Mouse (Mus musculus) hindlimb bud, embryonic 11.5 days (tissue): ENCODE data around the gene Rora.

Source experiments
- DNase-seq: peaks from one replicate; pipeline ENCODE4 v3.0.0-alpha.2; 2012; ENCODE audit warnings: low read depth, low spot score; ENCODE audit errors: extremely low spot score

The Rora gene

DNA sequence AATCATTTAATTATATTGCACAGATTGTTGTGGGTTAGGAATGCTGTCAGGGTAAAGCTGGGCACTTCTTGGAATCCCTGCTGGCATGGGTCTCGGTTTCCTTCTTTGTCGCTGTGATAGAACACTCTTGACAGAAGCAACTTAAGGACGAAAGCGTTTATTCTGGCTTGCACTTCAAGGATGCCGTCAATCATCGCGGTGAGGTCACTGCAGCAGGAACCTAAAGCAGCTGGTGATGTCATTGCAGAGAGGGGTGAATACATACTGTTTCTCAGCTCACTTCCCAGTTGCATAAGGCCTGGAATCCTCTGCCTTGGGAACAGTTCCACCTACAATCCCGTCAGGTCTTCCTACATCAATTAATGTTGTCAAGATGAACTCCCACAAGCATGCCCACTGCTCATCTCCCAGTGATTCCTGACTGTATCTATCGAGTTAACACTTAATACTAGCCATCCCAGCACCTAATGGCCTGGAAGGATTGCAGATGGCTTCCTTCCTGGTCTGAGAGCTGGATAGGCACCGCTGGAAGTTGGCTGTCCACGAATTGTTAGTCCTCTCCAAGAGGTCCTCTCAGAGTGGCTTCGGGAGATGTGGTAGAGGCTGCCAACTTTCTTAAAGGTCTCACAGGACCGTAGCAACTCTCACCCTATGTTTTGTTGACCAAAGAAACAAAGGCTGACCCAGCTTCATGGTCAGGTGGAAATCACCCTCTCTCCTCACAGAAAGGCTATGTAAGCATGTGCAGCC lies 334.8 kb downstream of the Rora start:
- DNase-seq: no peak

DNA sequence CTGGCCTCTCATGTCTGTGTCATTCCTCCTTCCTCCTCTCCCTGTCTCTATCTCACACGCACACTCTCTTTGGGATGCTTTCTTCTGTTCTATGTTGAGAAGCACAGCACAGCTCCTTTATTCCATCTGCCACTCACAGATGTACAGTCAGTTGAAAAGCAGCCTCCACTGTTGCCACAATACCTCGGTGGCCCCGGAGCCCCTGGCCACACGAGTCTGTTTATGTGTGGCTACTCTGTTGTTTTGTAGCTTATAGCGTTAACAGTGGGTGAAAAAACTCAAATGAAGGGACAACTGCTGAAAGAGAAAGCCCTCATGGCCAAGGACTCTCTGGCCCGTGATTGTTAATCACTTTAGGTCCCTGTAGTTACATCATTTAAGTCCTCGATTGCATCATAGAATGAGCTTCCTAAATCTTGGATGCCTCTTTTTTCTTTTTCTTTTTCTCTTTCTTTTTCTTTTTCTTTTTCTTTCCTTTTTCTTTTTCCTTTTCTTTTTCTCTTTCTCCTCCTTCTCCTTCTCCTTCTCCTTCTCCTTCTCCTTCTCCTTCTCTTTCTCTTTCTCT lies 336.4 kb downstream of the Rora start:
- DNase-seq: no peak

DNA sequence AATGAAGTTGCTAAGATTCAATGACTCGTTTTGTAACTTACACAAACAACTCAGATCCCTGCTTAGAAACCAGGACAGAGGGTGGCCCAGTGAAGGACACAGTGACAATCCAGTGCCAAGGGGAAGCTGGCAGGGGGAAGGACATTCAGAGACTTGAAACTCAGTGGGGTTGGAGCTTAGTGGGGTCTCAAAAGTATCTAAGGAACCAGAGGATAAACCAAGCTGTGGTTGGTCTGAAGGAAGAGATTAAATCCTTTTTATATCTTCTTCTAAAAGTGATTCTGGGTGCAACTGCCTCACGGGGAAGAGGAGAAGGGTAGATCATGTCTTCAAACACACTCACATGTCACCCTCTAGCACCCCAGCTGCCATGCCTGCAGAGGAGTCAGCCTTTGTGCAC lies 340.3 kb downstream of the Rora start:
- no peak for DNase-seq

DNA sequence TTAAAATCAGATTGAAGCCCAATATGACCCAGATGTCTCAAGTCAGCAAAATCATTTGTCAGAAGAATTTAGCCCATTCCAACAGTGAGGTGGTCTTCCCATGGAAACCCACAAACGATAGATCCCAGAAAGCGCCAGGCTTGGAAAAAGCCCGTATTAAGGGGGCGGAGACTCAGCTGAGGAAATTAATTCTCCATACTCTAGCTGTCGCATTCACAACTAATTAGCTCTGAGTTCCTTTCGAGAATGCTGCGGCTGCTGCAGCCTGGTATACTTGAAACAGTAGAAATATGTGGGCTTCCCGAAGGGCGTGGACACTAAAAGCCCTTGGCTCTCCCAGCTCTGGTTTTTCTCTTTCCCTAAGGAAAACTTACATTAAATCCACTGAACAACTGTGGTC lies 345.4 kb downstream of the Rora start:
- no peak for DNase-seq

DNA sequence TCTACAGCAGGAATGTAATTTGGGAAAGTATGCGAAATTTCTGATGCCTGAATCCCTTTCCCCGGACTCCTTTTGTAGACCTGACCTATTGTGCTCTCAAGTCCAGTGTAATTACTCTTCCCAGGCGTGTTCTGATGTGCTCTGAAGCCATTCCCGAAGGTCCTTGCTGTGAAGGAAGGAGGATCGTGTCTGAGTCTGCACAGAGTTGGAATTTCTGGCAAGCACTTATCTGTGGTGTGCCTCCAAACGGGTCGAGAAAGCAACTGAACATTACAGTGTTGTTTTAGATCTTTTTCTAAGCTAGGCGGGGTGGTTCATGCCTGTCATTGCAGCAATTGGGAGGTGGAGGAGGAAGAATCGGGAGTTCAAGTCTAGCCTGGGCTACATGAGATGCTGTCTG lies 350.9 kb downstream of the Rora start:
- no peak for DNase-seq

DNA sequence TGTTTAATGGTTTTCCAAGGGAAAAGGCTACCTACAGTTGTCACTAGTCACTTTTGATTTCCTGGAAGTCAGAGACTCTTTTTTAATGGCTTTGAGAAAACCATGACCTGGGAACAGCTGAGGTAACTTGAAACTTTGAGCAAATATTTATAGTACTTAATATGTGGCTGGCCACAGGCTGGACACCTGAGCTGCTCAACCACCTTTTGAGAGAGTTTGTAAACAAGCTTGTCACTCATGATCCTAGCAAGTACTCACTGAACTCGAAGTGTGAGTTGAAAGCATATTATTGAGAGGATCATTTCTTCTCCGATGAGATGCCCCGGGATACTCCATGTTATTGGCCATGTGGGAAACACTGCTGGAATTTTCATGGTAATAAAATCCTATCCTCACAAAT lies 353.1 kb downstream of the Rora start:
- DNase-seq: no peak

DNA sequence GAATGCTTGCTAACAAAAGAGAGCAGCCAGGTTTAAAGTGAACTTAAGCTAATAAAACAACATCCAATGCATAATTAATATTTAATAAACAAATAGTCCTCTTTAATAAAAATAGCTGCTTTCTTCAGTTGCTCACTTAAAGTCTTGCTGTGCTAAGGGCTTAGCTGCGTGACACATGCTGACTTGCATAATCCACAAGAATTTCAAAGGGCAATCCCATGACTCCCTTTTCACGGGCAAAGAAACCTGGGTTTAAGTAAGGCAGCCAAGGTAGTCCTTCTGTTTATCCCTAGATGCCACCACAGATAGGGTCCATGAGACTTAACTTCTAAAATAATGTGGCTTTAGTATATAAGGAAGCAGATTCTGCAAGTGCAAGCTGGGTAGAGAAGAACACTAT lies 355.1 kb downstream of the Rora start:
- no peak for DNase-seq

DNA sequence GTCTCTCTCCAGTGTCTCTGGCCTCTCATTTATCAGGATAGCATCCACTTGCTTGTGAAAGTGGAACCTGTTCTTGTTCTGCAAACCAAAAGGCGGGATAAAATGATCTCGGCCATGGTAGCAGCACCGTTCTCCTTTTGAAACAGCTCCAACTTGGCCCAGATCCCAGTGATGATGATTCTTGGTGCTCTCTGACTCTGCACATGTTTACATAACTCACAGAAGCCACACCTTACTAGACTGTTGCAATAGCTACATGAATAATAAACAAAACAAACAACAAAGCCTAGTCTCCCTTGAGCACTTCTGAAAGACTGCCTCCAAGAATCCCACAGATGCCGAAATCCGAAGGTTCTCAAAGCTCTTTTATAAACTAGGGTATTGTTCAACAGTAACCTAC lies 357.3 kb downstream of the Rora start:
- no peak for DNase-seq

DNA sequence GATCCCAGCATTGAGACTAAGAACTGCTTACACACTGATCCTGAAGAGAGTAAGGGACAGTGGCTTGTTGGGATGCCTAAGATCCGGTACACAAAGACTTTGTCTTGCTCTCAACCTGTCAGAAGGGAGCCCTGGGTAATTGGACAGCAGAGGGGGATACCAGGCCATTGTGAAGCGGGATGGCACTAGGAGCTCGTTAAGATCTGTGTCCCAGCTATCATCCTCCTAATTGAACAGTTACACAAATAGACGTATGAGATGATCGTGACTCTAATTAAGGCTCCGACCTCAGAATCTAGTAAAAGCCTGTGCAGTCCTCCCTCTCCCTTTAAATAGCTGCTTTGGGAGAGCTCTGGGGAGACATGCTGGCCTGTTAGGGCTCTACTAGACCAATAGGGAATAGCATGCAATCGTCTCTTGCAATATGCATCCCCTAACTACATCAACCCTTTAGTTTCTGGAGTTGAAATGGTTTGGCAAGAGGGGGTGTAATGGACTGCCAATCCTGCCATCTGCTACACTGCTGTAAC lies 359.7 kb downstream of the Rora start:
- no peak for DNase-seq

DNA sequence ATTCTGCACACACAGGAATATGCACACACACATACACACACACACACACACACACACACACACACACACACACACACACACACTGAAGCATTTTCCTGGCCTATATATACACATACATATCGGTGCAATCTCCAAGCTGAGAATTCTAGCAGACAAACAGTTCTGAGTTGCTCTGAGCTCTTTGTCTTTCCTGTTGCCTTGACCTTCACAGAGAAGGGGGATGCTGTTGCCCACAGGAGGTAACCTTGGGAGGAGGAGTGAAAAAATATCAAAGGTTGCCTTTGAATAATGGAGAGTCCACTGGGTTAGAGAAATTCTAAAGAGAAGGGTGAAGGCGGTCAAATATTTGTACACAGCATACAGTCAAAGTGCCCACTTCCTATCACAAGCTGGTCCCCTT lies 360.6 kb downstream of the Rora start:
- no peak for DNase-seq

DNA sequence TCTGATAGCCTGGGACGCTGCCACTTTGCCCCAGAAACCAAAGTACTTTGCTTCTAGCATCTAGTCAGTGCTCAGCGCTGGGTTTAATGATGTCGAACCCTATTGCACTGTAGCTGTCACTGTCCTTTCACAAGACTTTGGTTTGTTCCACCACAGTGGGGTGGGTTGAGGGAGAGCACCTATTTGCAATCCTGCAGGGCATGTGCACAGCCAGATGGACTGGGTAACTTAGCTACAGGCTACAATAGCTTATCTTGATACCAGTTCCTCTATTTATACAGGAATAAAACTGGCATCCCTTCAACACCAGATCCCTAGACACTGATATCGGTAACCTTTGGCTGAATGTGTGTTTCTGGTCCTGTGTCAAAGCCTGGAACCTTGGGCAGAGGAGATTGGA lies 366.8 kb downstream of the Rora start:
- DNase-seq: no peak

DNA sequence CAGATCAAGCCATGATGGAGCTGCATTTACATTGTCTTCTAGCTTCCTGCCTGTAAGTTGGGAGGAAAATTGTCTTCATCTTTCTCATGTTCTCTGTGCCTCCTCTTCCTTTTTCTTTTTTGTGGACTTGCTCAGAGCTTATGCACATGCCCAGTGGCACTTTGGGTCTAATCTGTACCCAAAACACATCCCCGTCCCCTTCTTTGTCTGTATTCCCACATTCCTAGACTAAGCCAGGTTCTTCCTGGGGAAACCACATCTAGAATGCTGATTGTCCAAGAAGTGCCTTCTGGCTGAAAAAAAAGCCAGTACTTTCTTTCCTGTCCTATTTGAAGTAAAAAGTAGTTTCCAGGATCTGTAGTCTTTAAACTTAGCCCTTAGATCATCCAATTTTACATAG lies 367.9 kb downstream of the Rora start:
- DNase-seq: no peak

DNA sequence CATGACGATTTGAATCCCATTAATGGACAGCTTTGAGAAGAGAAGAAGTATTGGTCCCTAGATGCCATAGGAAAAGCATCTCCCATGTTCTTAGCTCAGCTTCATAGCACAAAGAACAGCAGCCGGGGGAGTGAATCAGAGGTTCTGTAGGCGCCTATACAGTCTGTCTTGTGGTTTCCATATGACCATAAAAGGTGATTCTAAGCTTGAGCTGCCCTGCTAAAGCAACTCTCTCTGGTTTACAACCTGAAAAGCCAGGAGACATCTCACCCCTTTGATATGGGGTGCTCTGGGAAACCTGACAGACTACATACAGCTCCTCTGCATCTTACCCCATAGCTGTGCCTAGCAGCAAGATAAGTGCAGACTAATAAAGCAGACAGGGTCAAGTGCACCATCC lies 369.7 kb downstream of the Rora start:
- no peak for DNase-seq

DNA sequence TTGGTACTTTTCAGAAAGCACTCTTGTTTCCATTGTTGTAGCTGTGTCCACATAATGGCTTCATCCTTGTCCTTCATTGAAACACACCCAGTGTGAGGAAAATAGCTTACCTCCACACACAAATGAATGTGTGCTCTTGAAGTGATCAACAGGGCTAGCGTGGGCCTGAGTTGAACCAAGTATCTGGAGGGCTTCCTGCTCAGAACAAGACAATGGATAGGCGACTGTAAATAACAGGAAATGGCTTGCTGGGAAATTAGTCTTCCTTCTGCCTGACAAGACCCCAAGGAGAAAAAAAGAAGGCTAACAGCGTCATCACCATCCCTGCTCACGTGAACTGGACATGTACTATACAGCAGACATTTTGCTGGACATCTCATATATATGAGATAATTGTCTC lies 374.6 kb downstream of the Rora start:
- no peak for DNase-seq

DNA sequence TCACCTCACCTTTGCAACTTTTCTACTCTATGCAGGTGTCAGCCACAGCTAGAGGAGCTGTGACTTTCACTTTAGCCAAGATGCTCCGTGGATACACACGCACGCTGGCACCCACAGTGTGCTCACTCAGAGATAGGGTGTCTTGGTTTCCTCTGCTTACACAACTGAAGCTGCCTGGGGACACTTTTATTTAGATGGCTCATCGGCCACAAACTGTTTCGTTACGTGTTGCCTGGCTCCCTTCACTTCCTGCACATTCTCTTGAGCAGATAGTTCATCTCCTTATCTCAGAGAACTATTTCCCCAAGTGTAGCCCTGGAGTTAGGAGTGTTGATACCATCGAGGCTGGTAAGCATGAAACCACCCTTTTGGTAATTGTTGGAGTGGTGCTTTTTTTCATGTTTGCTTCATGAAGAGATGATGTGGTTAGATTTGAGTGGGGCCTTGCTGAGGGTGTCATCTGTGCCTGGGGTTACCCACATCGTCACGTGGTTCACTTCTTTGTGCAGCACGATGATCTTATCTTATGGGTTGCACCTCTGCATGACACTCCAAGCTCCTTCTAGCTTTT lies 380.8 kb downstream of the Rora start:
- DNase-seq: no peak

DNA sequence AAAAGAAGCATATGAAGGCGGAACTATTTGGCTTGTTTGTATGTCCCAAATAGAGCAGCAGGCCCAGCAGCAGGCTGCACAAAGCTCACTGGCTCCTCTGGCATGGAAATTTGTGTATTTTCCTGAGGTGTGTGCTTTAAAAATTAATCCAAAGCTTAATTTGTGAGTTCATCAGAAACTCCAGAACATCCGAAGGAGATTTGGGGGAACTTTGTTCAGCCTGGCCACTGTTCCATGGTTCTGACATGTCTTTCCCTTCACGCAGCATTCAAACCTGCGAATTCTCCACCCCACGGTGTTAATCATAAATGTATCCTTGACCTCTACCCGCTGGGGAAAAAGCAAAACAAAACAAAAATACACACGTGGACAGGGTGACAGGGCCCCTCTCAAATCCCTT lies 381.9 kb downstream of the Rora start:
- DNase-seq: no peak

DNA sequence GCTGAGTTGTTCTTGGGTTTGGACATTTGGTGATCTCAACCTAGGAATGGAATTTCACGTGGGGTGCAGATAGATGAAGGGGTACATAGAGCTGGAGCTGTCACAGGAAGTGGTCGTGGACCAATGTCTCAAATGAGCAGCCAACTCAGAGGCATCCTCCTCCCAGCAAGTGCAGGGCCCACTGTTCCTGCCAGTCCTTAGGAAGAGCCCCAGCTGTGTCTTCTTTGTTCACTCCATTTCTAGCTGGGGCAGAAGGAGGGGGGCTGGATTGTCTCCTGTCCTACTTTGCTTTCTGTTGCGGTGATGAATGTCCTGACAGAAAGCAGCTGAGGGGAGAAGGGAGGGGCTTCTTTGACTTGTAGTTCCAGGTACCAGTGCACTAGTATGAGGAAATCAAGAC lies 382.7 kb downstream of the Rora start:
- DNase-seq: no peak

DNA sequence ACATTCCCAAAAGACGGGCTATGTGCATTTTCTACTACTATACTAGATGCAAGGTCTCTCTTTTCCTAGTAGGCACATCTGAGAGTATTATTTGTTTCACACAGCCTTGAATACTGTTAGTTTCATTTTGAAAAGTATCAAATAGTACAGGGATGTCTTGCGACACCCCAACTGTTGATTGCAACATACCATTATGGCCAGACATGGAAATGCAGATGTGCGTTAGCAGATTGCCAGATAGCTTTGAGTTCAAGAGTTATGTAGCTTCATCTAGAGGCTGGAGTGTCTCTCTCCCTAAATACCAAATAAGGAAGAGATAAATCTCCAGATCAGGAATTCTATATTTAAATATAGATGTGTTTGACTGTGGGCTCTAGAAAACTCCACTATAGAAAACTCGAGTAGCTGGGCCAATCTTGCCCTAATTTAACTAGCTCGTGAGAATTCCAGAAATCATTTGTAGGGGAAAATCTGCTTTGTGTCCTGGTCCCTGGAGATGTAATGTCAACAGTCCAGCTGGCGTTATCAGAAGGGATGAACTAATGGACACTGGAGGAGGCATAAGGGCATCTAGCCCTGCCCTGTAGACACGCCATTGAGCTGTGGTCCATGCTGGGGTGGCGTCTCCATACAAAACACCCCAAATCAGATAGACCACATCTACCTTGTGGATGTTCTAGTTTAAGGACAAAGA lies 390.5 kb downstream of the Rora start:
- no peak for DNase-seq

DNA sequence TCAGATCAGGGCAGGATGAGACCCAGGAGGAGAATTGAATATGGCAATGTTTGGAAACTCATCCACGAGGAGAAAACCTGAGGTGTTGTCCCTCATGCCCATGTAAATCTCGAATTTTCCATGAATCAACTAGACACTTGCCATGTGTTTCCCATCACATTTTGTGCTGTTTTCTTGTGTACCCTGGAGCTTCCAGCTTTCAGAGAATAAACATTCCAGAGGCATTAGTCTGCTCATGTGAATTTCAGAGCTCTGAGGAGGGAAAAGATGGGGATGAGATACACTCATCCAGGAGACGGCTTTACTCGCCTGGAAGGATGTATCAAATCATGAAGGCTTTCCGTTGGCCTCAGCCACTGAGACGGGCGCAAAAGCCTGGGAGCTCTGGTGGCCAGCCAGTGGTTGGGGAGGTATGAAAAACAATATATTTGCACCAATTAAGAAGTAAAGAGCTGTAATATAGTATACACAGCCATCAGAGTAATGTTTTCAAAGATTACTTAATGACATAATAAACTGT lies 391.1 kb downstream of the Rora start:
- DNase-seq: no peak

DNA sequence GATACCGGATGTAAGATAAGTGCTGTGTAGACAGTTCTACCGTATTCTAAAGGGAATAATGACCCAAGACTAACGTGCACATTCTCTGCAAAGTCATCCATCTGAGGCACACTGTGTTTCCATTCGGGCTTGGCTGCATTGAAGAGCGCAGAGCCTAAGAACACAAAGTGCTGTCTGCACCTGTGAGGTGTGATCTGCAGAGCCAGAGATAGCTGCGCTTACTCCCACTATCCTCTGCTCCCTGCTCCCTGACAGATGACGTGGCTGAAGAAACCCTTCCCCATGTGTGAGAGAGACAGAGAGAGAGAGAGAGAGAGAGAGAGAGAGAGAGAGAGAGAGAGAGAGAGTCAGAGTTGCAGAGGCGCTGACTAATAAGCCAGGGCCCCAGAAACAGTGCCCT lies 392.3 kb downstream of the Rora start:
- DNase-seq: no peak

DNA sequence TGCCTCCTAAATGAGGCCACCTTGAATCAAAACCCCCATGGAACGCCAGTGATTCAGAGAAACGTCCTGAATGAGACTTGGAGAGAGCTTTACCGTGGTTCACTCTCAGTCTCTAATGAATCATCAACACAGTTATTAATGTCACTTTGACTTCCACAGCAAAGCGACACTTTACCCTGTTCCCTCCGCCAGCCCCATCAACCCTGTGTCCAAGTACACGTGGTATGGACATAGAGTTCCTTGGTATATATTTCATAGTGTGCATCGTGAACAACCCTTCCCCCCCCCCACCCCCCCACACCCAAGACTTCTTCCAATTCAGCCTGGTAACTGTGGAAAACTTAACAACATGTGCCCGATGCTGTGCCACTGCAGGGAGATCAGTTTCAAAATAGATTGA lies 397.3 kb downstream of the Rora start:
- no peak for DNase-seq

DNA sequence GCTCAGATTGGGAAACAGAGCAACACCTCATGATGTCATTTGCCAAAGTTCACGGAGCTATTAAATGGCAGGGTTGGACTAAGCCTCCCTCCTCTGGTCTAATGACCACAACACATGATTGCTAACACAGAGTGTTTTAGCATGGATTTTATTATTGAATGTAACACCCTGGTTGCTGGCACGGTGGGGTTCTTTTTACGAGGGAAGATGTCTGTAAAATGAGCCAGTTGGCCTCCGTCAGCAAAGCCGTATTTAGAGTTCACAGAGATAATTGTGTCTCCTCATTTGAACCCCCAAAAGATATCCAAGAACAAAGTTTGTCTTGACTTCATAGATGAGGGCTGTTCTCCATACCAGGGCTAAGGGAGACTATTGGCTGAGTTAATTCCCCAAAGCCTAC lies 398.3 kb downstream of the Rora start:
- no peak for DNase-seq
